Mouse (Mus musculus) intestine, embryonic 15.5 days (tissue): ENCODE measurements around the gene Arrb1. TPM values are rescaled to one million over a fixed set of nuclear protein-coding genes. Genes with fewer than 3 reads are reported as not detected.

Experiments used
- microRNA counts: library from miRNA; unstranded; fragments of <30 nt; microRNA quantifications from one replicate; lab custom pipeline; 2016
- polyA plus RNA-seq: library from polyadenylated mRNA; unstranded; fragments of >200 nt; fragmentation: Nextera tagmentation; extraction: Ambion mirVana; gene quantifications from 2 replicates; pipeline ENCODE4 v1.2.1, GENCODE M21; 2015

The Arrb1 gene
- polyA plus RNA-seq, 1 experiment from 2014 or later = 8.5 TPM

MicroRNAs encoded within 50 kb of the gene (microRNA counts, 519-probe panel; counts per million panel counts)
- 2,068 counts per million, percentile 48 among the panel's probes with 10 or more counts for microRNA mmu-miR-326 (lab: Ali Mortazavi, UCI)

Other genes starting within 250 kb of the Arrb1 start
- gene Serpinh1, start 182.2 kb upstream of the Arrb1 start, polyA plus RNA-seq = 1,021 and 1,056 TPM in 2 replicates
- 15.4 and 15.9 TPM in 2 replicates for gene Gdpd5, start 154.1 kb upstream of the Arrb1 start, polyA plus RNA-seq
- 0.49 and 0.62 TPM in 2 replicates for gene Klhl35, start 69.5 kb upstream of the Arrb1 start, polyA plus RNA-seq
- 810 and 875 TPM in 2 replicates for gene Rps3, start 51.7 kb upstream of the Arrb1 start, polyA plus RNA-seq
- 1.3 and 1.4 TPM in 2 replicates for gene Tpbgl, start 91.6 kb downstream of the Arrb1 start, polyA plus RNA-seq
- 2.7 and 3.1 TPM in 2 replicates for gene Slco2b1, start 175.9 kb downstream of the Arrb1 start, polyA plus RNA-seq
- gene Olfr520, start 194.8 kb downstream of the Arrb1 start, polyA plus RNA-seq = not detected in 2 replicates
- not detected in 2 replicates for gene Olfr521, start 228.0 kb downstream of the Arrb1 start, polyA plus RNA-seq